Mouse (Mus musculus) natural killer cell, adult 2 months (primary cell): ENCODE data around the gene Wipi1.

Experiments used
- DNase-seq, 2 experiments: peaks; one replicate each; pipeline ENCODE4 v3.0.0; 2022; ENCODE audit warnings: low spot score in 2 of 2

The Wipi1 gene

GRCm38 (mm10) chr11:109583986-109584385 lies 27.8 kb downstream of the Wipi1 start:
- DNase-seq: no peak

DNA sequence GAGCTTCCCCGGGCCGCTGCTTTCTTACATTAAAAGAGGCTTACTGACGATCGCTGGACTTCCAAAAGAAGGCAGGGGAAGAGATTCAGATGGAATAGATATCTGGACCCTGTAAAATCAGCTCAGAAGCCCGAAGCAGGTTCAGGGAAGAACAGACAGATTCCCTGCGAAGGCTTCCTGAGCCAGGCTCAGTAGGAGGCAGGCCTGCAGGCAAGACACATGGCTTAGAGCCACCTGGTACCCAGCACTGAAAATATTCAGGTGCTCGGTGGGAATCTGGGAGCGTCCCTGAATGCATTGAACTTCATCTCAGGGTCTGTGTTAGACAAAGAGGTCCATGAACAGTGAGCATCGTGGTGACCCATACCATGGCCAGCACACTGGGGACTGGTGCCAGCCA lies 31.8 kb downstream of the Wipi1 start:
- DNase-seq: no peak

GRCm38 (mm10) chr11:109578536-109578935 lies 33.2 kb downstream of the Wipi1 start:
- DNase-seq: no peak

DNA sequence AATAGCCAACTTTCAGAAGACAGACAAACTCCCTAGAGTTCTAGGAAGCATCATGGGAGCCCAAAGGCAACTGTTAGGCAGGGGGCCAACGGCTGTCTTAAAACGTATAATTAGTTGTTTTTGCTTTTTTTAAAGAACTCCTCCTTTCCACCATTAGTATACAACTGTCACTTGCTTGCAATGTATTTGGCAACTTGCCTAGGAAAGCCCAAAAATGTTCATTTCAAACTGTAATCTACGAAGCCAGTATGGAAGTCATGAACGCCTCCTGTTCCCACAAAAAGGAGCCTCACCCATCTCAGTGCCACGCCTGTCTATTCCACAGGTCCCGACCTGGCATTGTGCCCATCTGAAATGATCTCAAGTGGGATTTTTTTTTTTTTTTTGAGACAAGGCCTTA lies 35.9 kb downstream of the Wipi1 start:
- DNase-seq: no peak

GRCm38 (mm10) chr11:109574604-109575003 lies 37.2 kb downstream of the Wipi1 start:
- no peak for DNase-seq

GRCm38 (mm10) chr11:109572051-109572450 lies 39.7 kb downstream of the Wipi1 start:
- DNase-seq: no peak

DNA sequence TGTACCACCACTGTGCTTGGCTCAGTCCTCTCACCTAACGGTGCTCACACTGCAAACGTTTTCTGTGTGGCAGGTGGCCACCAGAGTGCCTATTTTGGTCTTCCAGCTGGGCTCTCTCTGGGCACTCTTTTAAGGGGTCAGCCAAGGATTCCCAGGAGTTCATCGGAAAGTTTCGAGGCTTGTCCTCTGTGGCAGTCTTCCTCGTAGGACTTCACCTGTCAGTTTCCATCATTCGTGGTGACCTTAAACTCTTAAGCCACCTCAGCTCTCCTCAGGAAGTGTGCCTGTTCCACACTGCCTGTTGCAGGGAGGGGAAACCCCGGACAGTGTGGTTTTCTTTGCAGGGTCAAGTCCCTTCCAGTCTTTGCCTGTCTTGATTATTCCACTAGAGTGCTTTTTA lies 42.0 kb downstream of the Wipi1 start:
- DNase-seq: no peak

DNA sequence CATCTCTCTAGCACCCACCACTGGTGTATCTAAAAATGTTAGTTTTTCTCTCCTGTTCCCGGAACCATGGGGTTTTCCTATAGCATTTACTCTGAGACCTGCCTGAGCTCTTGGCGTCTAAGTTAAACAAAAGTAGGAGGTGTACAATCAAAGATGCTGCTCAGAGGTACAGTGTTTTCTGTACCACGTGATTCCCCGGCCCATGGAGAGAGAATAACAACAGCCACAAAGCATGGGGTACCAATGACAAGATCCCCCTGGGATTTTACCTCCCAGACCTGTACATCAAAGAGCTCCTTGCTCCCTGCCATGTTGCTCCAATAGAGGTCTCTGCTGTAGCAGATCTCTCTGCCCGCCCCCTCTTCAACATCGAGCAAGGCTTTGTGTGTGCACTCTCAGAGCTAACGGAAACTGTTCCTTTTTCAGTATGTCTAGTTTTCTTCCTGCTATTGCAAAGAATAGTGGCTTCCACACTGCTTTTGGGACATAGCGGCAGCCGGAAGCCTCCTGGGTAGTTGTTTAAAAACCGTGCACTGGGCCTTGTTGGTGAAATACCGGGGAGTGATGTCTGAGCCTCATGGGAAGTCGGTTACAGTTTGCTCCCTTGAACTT lies 42.7 kb downstream of the Wipi1 start:
- no peak for DNase-seq

DNA sequence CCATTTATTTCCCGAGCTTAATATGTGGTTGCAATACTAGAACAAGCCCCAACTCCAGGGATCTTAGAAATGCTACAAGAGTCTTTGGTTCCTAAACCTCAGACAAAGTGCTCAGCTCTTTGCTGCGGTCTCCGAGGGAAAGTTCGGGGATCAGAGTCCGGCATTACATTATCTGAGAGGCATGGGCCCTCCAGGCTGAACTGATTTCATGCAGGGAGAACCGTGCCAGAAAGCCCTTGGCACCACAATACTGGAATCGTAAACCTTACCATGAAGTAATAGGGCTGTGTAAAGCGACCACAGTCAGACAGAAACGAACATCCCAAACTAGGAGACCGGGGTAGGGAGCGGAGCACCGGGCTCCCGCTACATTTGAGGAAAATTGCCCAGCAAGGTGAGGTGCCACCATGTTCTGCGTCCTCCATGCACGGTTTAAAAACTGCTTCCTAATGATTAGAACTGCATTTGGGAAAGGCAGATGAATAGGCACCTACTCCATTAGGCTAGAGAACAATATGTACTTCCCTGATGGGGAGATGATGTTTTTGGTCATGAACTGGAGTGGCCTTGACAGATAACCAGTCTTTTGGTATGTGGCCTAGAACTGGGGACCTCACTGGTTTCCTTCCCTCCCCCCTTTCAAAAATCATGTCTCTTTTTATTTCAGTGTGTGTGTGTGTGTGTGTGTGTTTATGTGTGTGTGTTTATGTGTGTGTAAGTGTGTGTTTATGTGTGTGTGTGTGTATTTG lies 47.1 kb downstream of the Wipi1 start:
- DNase-seq: no peak

DNA sequence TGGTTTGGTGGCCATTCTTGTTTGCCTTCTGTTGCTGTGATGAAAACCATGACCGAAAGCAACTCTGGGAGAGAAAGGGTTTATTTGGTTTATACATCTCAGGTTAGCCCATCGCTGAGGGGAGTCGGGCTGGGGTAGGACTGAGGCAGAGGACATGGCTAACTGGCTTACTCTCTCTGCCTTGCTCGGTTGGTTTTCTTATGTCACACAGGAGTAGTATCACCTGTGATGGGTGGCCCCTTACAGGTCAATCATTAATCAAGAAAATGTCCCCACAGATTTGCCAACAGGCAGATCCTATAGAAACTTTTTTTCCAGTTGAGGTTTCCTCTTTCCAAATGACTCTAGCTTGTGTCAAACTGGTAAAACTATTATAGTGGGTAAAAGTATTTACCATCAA lies 48.1 kb downstream of the Wipi1 start:
- DNase-seq: no peak

DNA sequence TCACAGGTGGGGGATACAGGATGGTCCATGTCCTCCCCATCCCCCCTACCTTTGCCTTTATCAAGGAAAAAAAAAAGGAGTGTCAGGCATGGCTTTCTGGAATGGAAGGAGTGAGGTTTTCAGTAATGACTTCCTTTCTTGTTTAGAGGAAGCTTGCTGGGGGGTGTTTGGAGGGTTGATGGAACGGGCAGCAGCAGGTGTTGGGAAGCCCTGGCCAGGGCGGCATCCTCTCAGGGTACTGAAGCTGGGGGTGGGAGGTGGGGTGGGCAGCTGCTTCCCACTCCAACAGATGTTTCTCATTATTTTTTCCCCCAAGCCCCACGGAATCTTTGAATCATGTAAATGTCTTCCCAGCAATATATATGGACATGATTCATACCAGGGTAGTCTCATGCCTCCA lies 50.3 kb downstream of the Wipi1 start:
- DNase-seq: no peak

DNA sequence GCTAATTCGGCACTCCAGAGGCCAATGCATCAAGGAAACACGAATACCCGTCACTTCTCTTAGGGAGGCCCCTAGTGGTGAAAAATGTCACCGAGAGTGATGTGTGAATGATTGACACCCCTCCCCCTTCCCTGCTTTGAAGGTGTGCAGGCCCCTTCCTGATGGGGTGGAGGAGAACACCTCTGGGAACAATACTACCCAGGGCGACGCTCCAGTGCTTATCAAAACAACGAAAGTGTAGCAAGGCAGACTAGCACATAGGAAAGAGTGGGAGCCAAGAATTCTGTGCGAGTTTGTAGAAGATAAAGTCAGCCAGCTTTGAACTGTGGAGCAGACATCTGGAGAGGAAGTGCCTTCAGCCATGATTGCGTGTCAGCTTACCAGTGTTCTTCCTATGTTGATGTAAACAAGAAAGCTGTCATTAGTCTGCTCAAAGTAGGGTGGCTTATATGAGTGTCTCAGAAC lies 50.9 kb downstream of the Wipi1 start:
- peak; percentile 44 to 69 for DNase-seq

- no peak for DNase-seq
Measured at GRCm38 (mm10) chr11:109559241-109559640, 52.5 kb downstream of the Wipi1 start.

- DNase-seq: no peak
Measured at GRCm38 (mm10) chr11:109557419-109557818, 54.3 kb downstream of the Wipi1 start.

DNA sequence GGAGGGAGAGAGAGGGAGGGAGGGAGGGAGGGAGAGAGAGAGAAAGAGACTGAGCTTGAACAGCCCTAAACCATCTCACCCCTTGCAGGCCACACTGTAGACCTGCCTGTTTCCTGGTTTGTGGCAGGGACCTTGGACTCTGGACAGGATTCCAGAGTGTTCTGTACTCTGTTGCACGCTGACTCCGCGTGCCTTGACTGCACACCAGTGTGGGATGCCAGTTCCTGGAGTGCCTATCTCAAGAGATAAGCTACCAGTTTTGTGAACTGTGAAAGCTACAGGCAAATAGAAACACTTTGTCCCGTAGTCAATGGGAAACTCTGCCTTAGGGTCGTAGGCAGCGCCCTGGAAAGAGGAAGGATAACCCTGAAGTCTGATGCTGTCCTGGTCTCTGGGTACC lies 55.6 kb downstream of the Wipi1 start:
- no peak for DNase-seq

DNA sequence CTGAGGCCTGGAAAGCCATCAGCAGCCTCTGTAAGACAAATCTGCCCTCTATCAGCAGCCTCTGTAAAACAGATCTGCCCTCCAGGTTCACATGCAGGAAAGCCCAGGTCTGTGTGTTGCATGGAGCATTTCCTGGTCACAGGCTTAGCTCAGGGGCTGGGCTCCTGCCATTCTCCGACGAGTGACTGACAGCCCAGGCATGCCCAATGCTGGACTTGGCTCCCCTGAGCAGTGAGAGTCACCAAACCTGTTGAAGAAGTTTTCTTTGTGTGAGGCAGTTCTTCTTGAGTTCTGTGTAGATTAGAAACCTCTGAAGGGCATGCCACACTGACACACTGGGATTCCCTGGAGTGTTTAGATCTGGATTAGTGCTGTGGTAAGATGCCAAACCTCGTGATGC lies 57.3 kb downstream of the Wipi1 start:
- DNase-seq: no peak

GRCm38 (mm10) chr11:109553921-109554320 lies 57.8 kb downstream of the Wipi1 start:
- no peak for DNase-seq

GRCm38 (mm10) chr11:109549599-109550290 lies 62.0 kb downstream of the Wipi1 start:
- no peak for DNase-seq

DNA sequence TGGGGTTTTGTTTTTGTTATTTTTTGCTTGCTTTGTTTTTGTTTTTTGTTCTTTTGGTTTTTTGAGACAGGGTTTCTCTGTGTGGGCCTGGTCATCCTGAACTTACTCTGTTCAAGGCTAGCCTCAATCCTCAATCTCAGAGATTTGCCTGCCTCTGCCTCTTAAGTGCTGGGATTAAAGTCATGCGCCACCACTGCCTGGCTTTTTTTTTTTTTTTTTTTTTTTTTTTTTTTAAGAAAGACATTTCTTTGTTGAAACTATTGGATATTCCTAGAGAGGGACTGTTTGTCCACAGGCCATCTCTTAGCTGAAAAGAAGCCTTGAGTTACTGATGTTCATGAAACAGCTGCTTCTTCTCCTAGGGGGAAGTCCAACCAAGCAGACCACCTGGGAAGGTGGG lies 64.1 kb downstream of the Wipi1 start:
- no peak for DNase-seq

- DNase-seq: no peak
Measured at GRCm38 (mm10) chr11:109546305-109547001, 65.3 kb downstream of the Wipi1 start.

- DNase-seq: no peak
Measured at GRCm38 (mm10) chr11:109545700-109546143, 66.0 kb downstream of the Wipi1 start.

DNA sequence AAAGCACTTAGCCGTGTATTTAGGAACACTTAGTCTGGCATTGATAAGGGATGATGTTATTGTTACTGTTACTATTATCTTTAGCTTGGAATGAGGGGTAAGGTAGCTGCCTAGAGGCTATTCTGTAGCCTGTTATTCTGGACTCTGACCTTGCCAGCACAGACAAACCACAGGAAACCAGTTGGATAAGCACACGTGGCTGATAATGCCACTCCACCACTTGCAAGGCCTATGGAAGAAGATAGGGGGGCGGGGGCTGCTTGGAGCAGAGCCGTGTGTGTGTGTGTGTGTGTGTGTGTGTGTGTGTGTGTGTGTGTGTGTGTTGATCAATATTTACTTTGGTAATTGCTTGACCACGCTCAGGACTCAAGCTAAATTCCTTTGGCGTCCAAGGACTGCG lies 66.5 kb downstream of the Wipi1 start:
- no peak for DNase-seq
